Mouse (Mus musculus): ENCODE measurements around the gene Cers2. TPM values are rescaled to one million over a fixed set of nuclear protein-coding genes. Genes with fewer than 3 reads are reported as not detected.

Cers2 gene
- polyA plus RNA-seq, 1 experiment from 2014 or later: 97.1 TPM

Other genes starting within 250 kb of the Cers2 start
- gene Pip5k1a, start 207.9 kb upstream of the Cers2 start, polyA plus RNA-seq (2014; fragmentation: Nextera tagmentation; extraction: Ambion mirVana): 13.2 and 15.1 TPM in 2 replicates
- 221 and 238 TPM in 2 replicates for gene Vps72, start 203.8 kb upstream of the Cers2 start, polyA plus RNA-seq (2014; fragmentation: Nextera tagmentation; extraction: Ambion mirVana)
- gene Tmod4, start 190.3 kb upstream of the Cers2 start, polyA plus RNA-seq (2014; fragmentation: Nextera tagmentation; extraction: Ambion mirVana): 0.97 TPM in 1 of 2 replicates, not detected in the other
- 84.9 and 86.3 TPM in 2 replicates for gene Scnm1, start 180.8 kb upstream of the Cers2 start, polyA plus RNA-seq (2014; fragmentation: Nextera tagmentation; extraction: Ambion mirVana)
- 16.1 and 17.4 TPM in 2 replicates for gene Lysmd1, start 180.7 kb upstream of the Cers2 start, polyA plus RNA-seq (2014; fragmentation: Nextera tagmentation; extraction: Ambion mirVana)
- 2.2 and 2.9 TPM in 2 replicates for gene Tnfaip8l2, start 172.4 kb upstream of the Cers2 start, polyA plus RNA-seq (2014; fragmentation: Nextera tagmentation; extraction: Ambion mirVana)
- 14.1 and 17.8 TPM in 2 replicates for gene Sema6c, start 154.3 kb upstream of the Cers2 start, polyA plus RNA-seq (2014; fragmentation: Nextera tagmentation; extraction: Ambion mirVana)
- gene Gabpb2, start 96.9 kb upstream of the Cers2 start, polyA plus RNA-seq (2014; fragmentation: Nextera tagmentation; extraction: Ambion mirVana): 6.0 and 6.9 TPM in 2 replicates
- gene Cdc42se1, start 86.1 kb upstream of the Cers2 start, polyA plus RNA-seq (2014; fragmentation: Nextera tagmentation; extraction: Ambion mirVana): 105 and 106 TPM in 2 replicates
- 124 and 144 TPM in 2 replicates for gene Mllt11, start 82.6 kb upstream of the Cers2 start, polyA plus RNA-seq (2014; fragmentation: Nextera tagmentation; extraction: Ambion mirVana)
- gene Gm128, start 73.2 kb upstream of the Cers2 start, polyA plus RNA-seq (2014; fragmentation: Nextera tagmentation; extraction: Ambion mirVana): 0.18 and 0.48 TPM in 2 replicates
- gene Bnipl, start 63.6 kb upstream of the Cers2 start, polyA plus RNA-seq (2014; fragmentation: Nextera tagmentation; extraction: Ambion mirVana): 0.20 TPM in 1 of 2 replicates, not detected in the other
- gene Mindy1, start 33.4 kb upstream of the Cers2 start, polyA plus RNA-seq (2014; fragmentation: Nextera tagmentation; extraction: Ambion mirVana): 38.8 and 43.3 TPM in 2 replicates
- 28.0 and 29.7 TPM in 2 replicates for gene Prune1, start 32.7 kb upstream of the Cers2 start, polyA plus RNA-seq (2014; fragmentation: Nextera tagmentation; extraction: Ambion mirVana)
- gene Anxa9, start 7.6 kb upstream of the Cers2 start, polyA plus RNA-seq (2014; fragmentation: Nextera tagmentation; extraction: Ambion mirVana): 0.87 and 1.3 TPM in 2 replicates
- gene Setdb1, start 42.4 kb downstream of the Cers2 start, polyA plus RNA-seq (2014; fragmentation: Nextera tagmentation; extraction: Ambion mirVana): 60.9 and 69.3 TPM in 2 replicates
- gene 4930558C23Rik, start 88.0 kb downstream of the Cers2 start, polyA plus RNA-seq (2014; fragmentation: Nextera tagmentation; extraction: Ambion mirVana): not detected in 2 replicates
- 26.2 and 27.0 TPM in 2 replicates for gene Arnt, start 119.6 kb downstream of the Cers2 start, polyA plus RNA-seq (2014; fragmentation: Nextera tagmentation; extraction: Ambion mirVana)
- gene Ctsk, start 184.5 kb downstream of the Cers2 start, polyA plus RNA-seq (2014; fragmentation: Nextera tagmentation; extraction: Ambion mirVana): 6.7 and 8.0 TPM in 2 replicates
- 10.2 TPM in 2 replicates for gene Ctss, start 212.0 kb downstream of the Cers2 start, polyA plus RNA-seq (2014; fragmentation: Nextera tagmentation; extraction: Ambion mirVana)
- not detected in 2 replicates for gene Hormad1, start 244.9 kb downstream of the Cers2 start, polyA plus RNA-seq (2014; fragmentation: Nextera tagmentation; extraction: Ambion mirVana)

Measured in midbrain, embryonic 11.5 days (tissue).